Mouse (Mus musculus): ENCODE measurements around the gene Gm20431.

The Gm20431 gene

GRCm38 (mm10) chr2:167633537-167633872, 27.8 kb downstream of the Gm20431 start:
- no peak for DNase-seq (ENCODE audit: low read depth, low spot score)
- no peaks in the 10 kb centered on the region for H3K36me3 ChIP-seq (ENCODE audit: control insufficient read depth, insufficient read depth, low read length, poor library complexity, severe bottlenecking)
- no peaks in the 10 kb centered on the region for H3K27me3 ChIP-seq (ENCODE audit: control insufficient read depth, insufficient read depth, low read length, poor library complexity, severe bottlenecking)

GRCm38 (mm10) chr2:167632731-167633536, 28.4 kb downstream of the Gm20431 start:
- H3K27me3 ChIP-seq (ENCODE audit: control insufficient read depth, insufficient read depth, low read length, poor library complexity, severe bottlenecking), result no peaks in the 10 kb centered on the region
- no peaks in the 10 kb centered on the region for H3K36me3 ChIP-seq (ENCODE audit: control insufficient read depth, insufficient read depth, low read length, poor library complexity, severe bottlenecking)
- no peak for DNase-seq (ENCODE audit: low read depth, low spot score)

GRCm38 (mm10) chr2:167631591-167632448, 29.5 kb downstream of the Gm20431 start, which contains the start of gene Ube2v1:
Gene Ube2v1 (minus strand): TSS chr2:167632095.
- Histone ChIP-seq H3K27me3 (ENCODE audit: control insufficient read depth, insufficient read depth, low read length, poor library complexity, severe bottlenecking) (no peaks in the 10 kb centered on the region), H3K36me3 (ENCODE audit: control insufficient read depth, insufficient read depth, low read length, poor library complexity, severe bottlenecking) (no peaks in the 10 kb centered on the region)
- peak; percentile 99 for DNase-seq (ENCODE audit: low read depth, low spot score)

GRCm38 (mm10) chr2:167631181-167631590, 30.1 kb downstream of the Gm20431 start:
- Histone ChIP-seq H3K36me3 (ENCODE audit: control insufficient read depth, insufficient read depth, low read length, poor library complexity, severe bottlenecking) (no peaks in the 10 kb centered on the region), H3K27me3 (ENCODE audit: control insufficient read depth, insufficient read depth, low read length, poor library complexity, severe bottlenecking) (no peaks in the 10 kb centered on the region)
- DNase-seq (ENCODE audit: low read depth, low spot score), result no peak

GRCm38 (mm10) chr2:167630421-167630820, 30.9 kb downstream of the Gm20431 start:
- DNase-seq (ENCODE audit: low read depth, low spot score), result no peak
- Histone ChIP-seq H3K36me3 (ENCODE audit: control insufficient read depth, insufficient read depth, low read length, poor library complexity, severe bottlenecking) (no peaks in the 10 kb centered on the region; the same call in 1 of the 2 replicates), H3K27me3 (ENCODE audit: control insufficient read depth, insufficient read depth, low read length, poor library complexity, severe bottlenecking) (no peaks in the 10 kb centered on the region)

GRCm38 (mm10) chr2:167629665-167630209, 31.6 kb downstream of the Gm20431 start:
- DNase-seq (ENCODE audit: low read depth, low spot score), result no peak
- Histone ChIP-seq H3K27me3 (ENCODE audit: control insufficient read depth, insufficient read depth, low read length, poor library complexity, severe bottlenecking) (no peaks in the 10 kb centered on the region), H3K36me3 (ENCODE audit: control insufficient read depth, insufficient read depth, low read length, poor library complexity, severe bottlenecking) (no peaks in the 10 kb centered on the region; the same call in 1 of the 2 replicates)

GRCm38 (mm10) chr2:167628872-167629271, 32.4 kb downstream of the Gm20431 start:
- Histone ChIP-seq H3K36me3 (ENCODE audit: control insufficient read depth, insufficient read depth, low read length, poor library complexity, severe bottlenecking) (no peaks in the 10 kb centered on the region; the same call in 1 of the 2 replicates), H3K27me3 (ENCODE audit: control insufficient read depth, insufficient read depth, low read length, poor library complexity, severe bottlenecking) (no peaks in the 10 kb centered on the region)
- DNase-seq (ENCODE audit: low read depth, low spot score), result no peak

GRCm38 (mm10) chr2:167627019-167627418, 34.3 kb downstream of the Gm20431 start:
- Histone ChIP-seq H3K27me3 (ENCODE audit: control insufficient read depth, insufficient read depth, low read length, poor library complexity, severe bottlenecking) (no peaks in the 10 kb centered on the region), H3K36me3 (ENCODE audit: control insufficient read depth, insufficient read depth, low read length, poor library complexity, severe bottlenecking) (no peaks in the 10 kb centered on the region; the same call in 1 of the 2 replicates)
- DNase-seq (ENCODE audit: low read depth, low spot score), result no peak

GRCm38 (mm10) chr2:167625670-167626069, 35.6 kb downstream of the Gm20431 start:
- H3K27me3 ChIP-seq (ENCODE audit: control insufficient read depth, insufficient read depth, low read length, poor library complexity, severe bottlenecking), result no peaks in the 10 kb centered on the region

GRCm38 (mm10) chr2:167624368-167625075, 36.8 kb downstream of the Gm20431 start:
- Histone ChIP-seq H3K27me3 (ENCODE audit: control insufficient read depth, insufficient read depth, low read length, poor library complexity, severe bottlenecking) (no peaks in the 10 kb centered on the region), H3K36me3 (ENCODE audit: control insufficient read depth, insufficient read depth, low read length, poor library complexity, severe bottlenecking) (no peaks in the 10 kb centered on the region; the same call in 1 of the 2 replicates)
- DNase-seq (ENCODE audit: low read depth, low spot score), result no peak

More at GRCm38 (mm10) chr2:167625670-167626069, 35.6 kb downstream of the Gm20431 start:
- DNase-seq (ENCODE audit: low read depth, low spot score), result no peak
- no peaks in the 10 kb centered on the region; the same call in 1 of the 2 replicates for H3K36me3 ChIP-seq (ENCODE audit: control insufficient read depth, insufficient read depth, low read length, poor library complexity, severe bottlenecking)

- Histone ChIP-seq H3K27me3 (ENCODE audit: control insufficient read depth, insufficient read depth, low read length, poor library complexity, severe bottlenecking) (no peaks in the 10 kb centered on the region), H3K36me3 (ENCODE audit: control insufficient read depth, insufficient read depth, low read length, poor library complexity, severe bottlenecking) (peaks cover 2% of the 10 kb centered on the region; the same call in 1 of the 2 replicates)
- peak; percentile 38 for DNase-seq (ENCODE audit: low read depth, low spot score)
These were observed 38.3 kb downstream of the Gm20431 start for GRCm38 (mm10) chr2:167622965-167623364.

GRCm38 (mm10) chr2:167622352-167622751, 38.9 kb downstream of the Gm20431 start:
- H3K36me3 ChIP-seq (ENCODE audit: control insufficient read depth, insufficient read depth, low read length, poor library complexity, severe bottlenecking), result peaks cover 3% of the 10 kb centered on the region
- no peak for DNase-seq (ENCODE audit: low read depth, low spot score)

GRCm38 (mm10) chr2:167621255-167622087, 39.8 kb downstream of the Gm20431 start:
- no peaks in the 10 kb centered on the region for H3K27me3 ChIP-seq (ENCODE audit: control insufficient read depth, insufficient read depth, low read length, poor library complexity, severe bottlenecking)

More at GRCm38 (mm10) chr2:167622352-167622751, 38.9 kb downstream of the Gm20431 start:
- H3K27me3 ChIP-seq (ENCODE audit: control insufficient read depth, insufficient read depth, low read length, poor library complexity, severe bottlenecking), result no peaks in the 10 kb centered on the region

More at GRCm38 (mm10) chr2:167621255-167622087, 39.8 kb downstream of the Gm20431 start:
- peaks cover 7% of the 10 kb centered on the region for H3K36me3 ChIP-seq (ENCODE audit: control insufficient read depth, insufficient read depth, low read length, poor library complexity, severe bottlenecking)
- peak; percentile 61 for DNase-seq (ENCODE audit: low read depth, low spot score)

Data from splenic B cell, adult 2 months (primary cell).